Mouse (Mus musculus) embryonic facial prominence, embryonic 11.5 days (tissue): ENCODE measurements around the gene Gm10273. TPM values are rescaled to one million over a fixed set of nuclear protein-coding genes. Genes with fewer than 3 reads are reported as not detected.
"Not testable (repeated sequence)": the region's sequence is repeated elsewhere in the genome, so short reads cannot be mapped to it uniquely, and the experiment has no call there.

ENCODE experiments used
- ATAC-seq: fragments of 200-750 bp; cut with Nextera tagmentation; replicated peaks from 2 replicates; pipeline ENCODE4 v1.8.0; 2017; ENCODE audit warnings: low read depth; ENCODE audit not compliant: insufficient number of reproducible peaks, low FRiP score, low TSS enrichment
- DNase-seq: peaks from one replicate; pipeline ENCODE4 v3.0.0-alpha.2; 2015; ENCODE audit warnings: low spot score
- H3K27ac ChIP-seq: fragments of 300-500 bp; sonication (generic); replicated peaks from 2 replicates; pipeline ENCODE4 v1.5.1; 2014; ENCODE audit warnings: mild to moderate bottlenecking, low read depth, low read length, control low read depth
- H3K27me3 ChIP-seq: fragments of 300-500 bp; sonication (generic); 2 replicates; pipeline ENCODE4 v1.6.1; 2014; ENCODE audit warnings: mild to moderate bottlenecking, low read length, moderate library complexity, mixed read lengths; ENCODE audit not compliant: control insufficient read depth, insufficient read depth
- H3K36me3 ChIP-seq: fragments of 300-500 bp; sonication (generic); replicated peaks from 2 replicates; pipeline ENCODE4 v1.6.1; 2014; ENCODE audit warnings: low read depth, mild to moderate bottlenecking, low read length, moderate library complexity, mixed read lengths; ENCODE audit not compliant: control insufficient read depth, insufficient read depth
- H3K4me1 ChIP-seq: fragments of 300-500 bp; sonication (generic); 2 replicates; pipeline ENCODE4 v1.6.1; 2014; ENCODE audit warnings: low read length, mixed read lengths; ENCODE audit not compliant: control insufficient read depth, insufficient read depth
- H3K4me2 ChIP-seq: fragments of 300-500 bp; sonication (generic); 2 replicates; pipeline ENCODE4 v1.6.1; 2014; ENCODE audit warnings: low read depth, mild to moderate bottlenecking, control low read depth, low read length, moderate library complexity
- H3K4me3 ChIP-seq: fragments of 300-500 bp; sonication (generic); 2 replicates; pipeline ENCODE4 v1.5.1; 2014; ENCODE audit warnings: low read depth, low read length, control low read depth
- H3K9ac ChIP-seq: fragments of 300-500 bp; sonication (generic); replicated peaks from 2 replicates; pipeline ENCODE4 v1.6.1; 2014; ENCODE audit warnings: mild to moderate bottlenecking, control low read depth, low read length
- H3K9me3 ChIP-seq: fragments of 300-500 bp; sonication (generic); replicated peaks from 2 replicates; pipeline ENCODE4 v1.6.1; 2016; ENCODE audit warnings: mild to moderate bottlenecking, low read length, inconsistent platforms, mixed read lengths; ENCODE audit not compliant: control insufficient read depth
- WGBS: fragments of 180-500 bp; shearing (Covaris S2); extraction: QIAGEN DNeasy Blood & Tissue Kit; methylation state at CpG from one replicate; pipeline ENCODE4 v1.1.7; 2014; 5-methylcytosine and 5-hydroxymethylcytosine counted together
- polyA plus RNA-seq: library from polyadenylated mRNA; unstranded; fragments of >200 nt; fragmentation: Nextera tagmentation; extraction: Ambion mirVana; gene quantifications from 2 replicates; pipeline ENCODE4 v1.2.1, GENCODE M21; 2014

Gm10273 gene
- polyA plus RNA-seq, 1 experiment from 2014 or later = 1.3 TPM

DNA sequence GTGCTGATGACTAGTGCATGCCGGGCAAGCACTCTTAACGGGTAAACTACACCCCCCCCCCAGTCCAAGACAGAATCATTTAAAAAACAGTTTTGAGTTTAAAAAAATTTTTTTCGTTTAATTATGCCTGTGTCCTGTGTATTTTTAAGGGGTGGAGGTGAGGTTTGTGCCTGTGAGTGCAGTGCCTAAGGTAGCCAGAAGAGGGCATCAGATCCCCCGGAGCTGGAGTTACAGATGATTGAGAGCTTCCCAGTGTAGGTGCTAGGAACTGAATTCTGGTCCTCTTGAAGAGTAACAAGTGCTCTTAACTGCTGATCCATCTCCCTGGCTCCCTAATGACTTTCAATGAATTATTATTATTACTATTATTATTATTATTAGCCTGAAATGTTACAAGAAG lies 16.7 kb upstream of the Gm10273 start:
- H3K36me3 ChIP-seq = no peaks in the 10 kb centered on the region; the same call in 1 of the 2 replicates
- no peak overlapping the region for H3K4me2 ChIP-seq
- H3K9ac ChIP-seq = no peak overlapping the region
- WGBS = 91% methylated on average over 4 of the region's 4 CpGs
- no peaks in the 10 kb centered on the region for H3K27me3 ChIP-seq
- no peaks in the 10 kb centered on the region for H3K9me3 ChIP-seq
- no peaks in the 10 kb centered on the region for H3K4me1 ChIP-seq
- no peak for ATAC-seq
- no peak for DNase-seq
- no peak overlapping the region for H3K4me3 ChIP-seq
- no peak overlapping the region for H3K27ac ChIP-seq

- no peak overlapping the region for H3K4me3 ChIP-seq
- H3K27ac ChIP-seq = no peak overlapping the region
- no peak overlapping the region for H3K4me2 ChIP-seq
- WGBS = 37% methylated on average over 3 of the region's 3 CpGs
- DNase-seq (no peak), ATAC-seq (no peak)
- H3K9me3 ChIP-seq = no peaks in the 10 kb centered on the region
- H3K9ac ChIP-seq = no peak overlapping the region
- no peaks in the 10 kb centered on the region for H3K4me1 ChIP-seq
- no peaks in the 10 kb centered on the region for H3K27me3 ChIP-seq
- no peaks in the 10 kb centered on the region; the same call in 1 of the 2 replicates for H3K36me3 ChIP-seq
Observed at GRCm38 (mm10) chr10:59379927-59380326, 15.5 kb upstream of the Gm10273 start.

DNA sequence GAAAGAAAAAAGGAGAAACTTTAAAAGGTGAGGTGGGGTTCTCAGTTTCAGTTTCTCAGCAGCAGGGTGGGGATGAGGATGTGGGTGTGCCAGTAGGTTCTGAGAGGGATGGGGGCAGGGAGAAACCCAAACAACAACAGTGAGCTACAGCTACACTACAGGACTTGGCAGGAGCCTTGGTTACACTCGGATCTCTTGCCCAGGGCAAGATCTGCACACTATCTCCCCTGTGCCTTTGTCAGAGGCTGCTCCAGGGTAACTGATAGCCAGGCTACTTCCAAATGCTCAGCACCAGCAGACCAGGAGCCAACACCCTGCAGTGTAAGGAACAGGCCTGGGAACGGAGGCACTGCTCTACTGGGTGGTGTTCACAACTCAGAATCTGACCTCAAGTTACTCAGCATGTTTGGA lies 15.0 kb upstream of the Gm10273 start:
- Histone ChIP-seq H3K27me3 (no peaks in the 10 kb centered on the region), H3K4me2 (no peak overlapping the region), H3K27ac (no peak overlapping the region), H3K4me1 (no peaks in the 10 kb centered on the region), H3K9ac (no peak overlapping the region), H3K4me3 (no peak overlapping the region), H3K9me3 (no peaks in the 10 kb centered on the region), H3K36me3 (no peaks in the 10 kb centered on the region; the same call in 1 of the 2 replicates)
- 69% methylated on average over 2 of the region's 2 CpGs for WGBS
- ATAC-seq = no peak
- no peak for DNase-seq

- H3K9ac ChIP-seq, H3K4me3 ChIP-seq, ATAC-seq, DNase-seq, H3K4me2 ChIP-seq, H3K27ac ChIP-seq, H3K9me3 ChIP-seq, H3K4me1 ChIP-seq, H3K36me3 ChIP-seq, H3K27me3 ChIP-seq: not testable (repeated sequence)
- 89% methylated on average over 5 of the region's 10 CpGs for WGBS
Observed at GRCm38 (mm10) chr10:59381563-59381962, 13.9 kb upstream of the Gm10273 start.

DNA sequence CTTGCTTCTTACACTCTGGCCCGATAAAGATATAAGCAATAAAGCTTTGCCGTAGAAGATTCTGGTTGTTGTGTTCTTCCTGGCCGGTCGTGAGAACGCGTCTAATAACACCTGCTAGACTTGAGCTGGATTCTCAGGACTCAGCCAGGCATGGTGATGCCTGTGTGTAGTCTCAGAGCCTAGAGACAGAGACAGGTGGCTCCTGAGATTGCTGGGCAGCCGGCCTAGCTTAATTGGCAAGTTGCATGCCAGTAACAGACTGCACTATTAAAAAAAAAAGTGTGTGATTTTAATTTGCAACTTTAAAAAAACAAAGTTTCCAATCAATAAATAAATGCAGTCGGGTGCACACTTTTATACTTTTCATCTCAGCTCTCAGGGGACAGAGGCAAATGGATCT lies 8.5 kb upstream of the Gm10273 start:
- H3K9ac ChIP-seq = no peak overlapping the region
- H3K36me3 ChIP-seq = no peaks in the 10 kb centered on the region
- no peak overlapping the region for H3K4me2 ChIP-seq
- no peak overlapping the region for H3K27ac ChIP-seq
- no peaks in the 10 kb centered on the region for H3K4me1 ChIP-seq
- no peaks in the 10 kb centered on the region; the same call in 1 of the 2 replicates for H3K9me3 ChIP-seq
- no peaks in the 10 kb centered on the region for H3K27me3 ChIP-seq
- H3K4me3 ChIP-seq = no peak overlapping the region
- ATAC-seq (no peak), DNase-seq (no peak)
- 92% methylated on average over 7 of the region's 8 CpGs for WGBS

DNA sequence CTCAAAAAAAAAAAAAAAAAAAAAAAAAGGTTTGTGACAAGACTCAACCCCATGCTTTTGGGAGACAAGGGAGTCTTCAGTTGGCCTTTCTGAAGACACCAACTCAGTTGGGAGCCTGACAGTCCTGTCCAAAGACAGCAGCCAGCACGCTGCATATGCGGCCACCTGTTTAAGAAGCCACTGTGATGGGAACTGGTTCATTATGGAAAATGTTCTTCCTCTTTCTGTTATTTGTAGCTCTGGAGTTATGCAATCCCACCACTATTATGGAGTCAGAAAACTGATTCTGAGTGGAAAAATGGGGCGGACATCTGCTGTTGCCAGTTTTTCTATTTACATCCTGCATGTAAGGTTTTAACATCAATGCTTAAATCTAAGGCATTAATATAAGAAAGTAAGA lies 5.8 kb upstream of the Gm10273 start:
- H3K9me3 ChIP-seq = no peaks in the 10 kb centered on the region; the same call in 1 of the 2 replicates
- no peak overlapping the region for H3K4me3 ChIP-seq
- H3K4me1 ChIP-seq = no peaks in the 10 kb centered on the region
- no peak overlapping the region for H3K4me2 ChIP-seq
- H3K36me3 ChIP-seq = no peaks in the 10 kb centered on the region
- H3K27ac ChIP-seq = no peak overlapping the region
- DNase-seq (no peak), ATAC-seq (no peak)
- no peaks in the 10 kb centered on the region for H3K27me3 ChIP-seq
- H3K9ac ChIP-seq = no peak overlapping the region
- 91% methylated on average over 3 of the region's 3 CpGs for WGBS

DNA sequence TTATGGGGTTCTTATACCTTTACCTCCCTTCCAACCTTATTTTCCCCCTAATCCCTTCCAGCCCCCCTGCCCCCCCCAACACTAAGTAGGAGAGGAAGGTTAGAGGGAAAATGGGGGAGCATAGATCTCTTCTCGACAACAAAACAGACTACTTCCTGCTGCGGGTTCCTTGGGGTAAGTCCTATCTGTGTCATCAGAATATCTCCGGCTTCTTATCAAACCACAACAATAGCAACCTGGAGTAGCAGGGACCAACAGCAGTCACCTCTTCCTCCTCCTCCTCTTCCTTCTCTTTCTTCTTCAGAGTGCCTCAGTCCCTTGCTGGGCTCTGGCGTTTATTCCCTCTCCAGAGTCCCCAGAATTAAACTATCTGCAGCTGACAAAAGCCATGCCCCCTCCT lies 3.5 kb upstream of the Gm10273 start:
- Histone ChIP-seq H3K36me3 (no peaks in the 10 kb centered on the region), H3K9me3 (no peaks in the 10 kb centered on the region; the same call in 1 of the 2 replicates), H3K27me3 (no peaks in the 10 kb centered on the region), H3K9ac (no peak overlapping the region), H3K4me2 (no peak overlapping the region), H3K27ac (no peak overlapping the region), H3K4me3 (no peak overlapping the region), H3K4me1 (no peaks in the 10 kb centered on the region)
- ATAC-seq (no peak), DNase-seq (no peak)
- WGBS = 72% methylated on average over 4 of the region's 4 CpGs

DNA sequence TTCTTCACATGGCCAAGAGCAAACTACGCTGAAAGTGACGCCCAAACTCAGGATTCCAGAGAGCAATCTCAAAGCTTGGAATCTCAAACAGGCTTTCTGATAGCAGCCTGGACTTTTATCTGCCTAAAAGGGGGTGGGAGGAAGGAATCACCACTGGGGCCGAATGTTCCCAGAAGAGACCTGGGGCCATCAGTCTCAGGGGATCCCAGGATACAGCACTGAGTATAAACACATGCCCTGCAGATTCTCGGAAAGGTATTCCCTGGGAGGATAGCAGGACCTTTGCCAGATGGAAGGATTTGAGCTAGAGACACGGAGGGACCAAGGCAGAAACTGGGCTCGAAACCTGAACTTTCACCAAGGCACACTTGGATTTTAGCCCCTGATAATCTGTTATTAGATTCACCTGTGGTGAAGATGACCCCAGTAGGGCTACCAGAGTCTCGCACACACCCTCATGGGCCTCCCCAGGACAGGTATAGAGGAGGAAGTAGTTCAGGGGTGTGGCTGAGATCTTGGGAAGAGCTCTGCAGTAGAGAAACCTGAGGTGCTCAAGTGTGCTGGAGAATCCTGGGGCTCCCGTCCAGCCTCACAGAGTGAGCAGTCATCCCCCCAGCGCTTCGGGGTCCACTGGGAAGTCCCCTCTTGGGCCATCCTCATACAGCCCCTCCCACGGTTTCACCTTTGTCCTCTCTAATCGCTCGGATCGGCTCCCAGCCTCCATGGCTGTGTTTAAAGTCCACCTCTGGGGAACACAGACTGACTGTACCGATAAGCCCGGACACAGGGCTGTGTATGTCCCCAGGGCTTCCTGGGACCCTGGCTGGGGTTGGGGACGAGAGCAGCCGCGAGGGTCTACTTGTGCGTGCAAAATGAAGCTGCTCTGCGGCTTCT lies 7.7 kb downstream of the Gm10273 start, which contains the start of gene Pla2g12b:
Gene Pla2g12b (plus strand): TSS at position 762 of the 894 bp plus-strand sequence.
- WGBS = 59% methylated on average over 21 of the region's 21 CpGs
- H3K27ac ChIP-seq = no peak within 1 kb of the TSS

More for the DNA sequence above, 7.7 kb downstream of the Gm10273 start, which contains the start of gene Pla2g12b:
- DNase-seq (no peak), ATAC-seq (no peak)
- no peaks in the 10 kb centered on the region for H3K9me3 ChIP-seq
- no peak within 1 kb of the TSS for H3K4me2 ChIP-seq
- no peaks in the 10 kb centered on the region for H3K4me1 ChIP-seq
- H3K27me3 ChIP-seq = no peaks in the 10 kb centered on the region
- H3K4me3 ChIP-seq = no peak within 1 kb of the TSS
- H3K9ac ChIP-seq = no peak within 1 kb of the TSS
- no peaks in the 10 kb centered on the region for H3K36me3 ChIP-seq
